Mouse (Mus musculus): Measurements from ENCODE around the gene Tgif2.
"Not testable (repeated sequence)": the region's sequence is repeated elsewhere in the genome, so short reads cannot be mapped to it uniquely, and the experiment has no call there.

Tgif2 gene

GRCm38 (mm10) chr2:156843331-156843730 is 3.5 kb downstream of the Tgif2 start:
- DNase-seq (ENCODE audit: low spot score): no peak

- peak; percentile 44 for DNase-seq (ENCODE audit: low spot score)
These were observed 4.9 kb downstream of the Tgif2 start for GRCm38 (mm10) chr2:156844715-156845114.

GRCm38 (mm10) chr2:156847653-156848052 is 7.8 kb downstream of the Tgif2 start:
- no peak for DNase-seq (ENCODE audit: low spot score)

GRCm38 (mm10) chr2:156848526-156849182 is 8.8 kb downstream of the Tgif2 start:
- no peak for DNase-seq (ENCODE audit: low spot score)

- no peak for DNase-seq (ENCODE audit: low spot score)
These were observed 10.7 kb downstream of the Tgif2 start for GRCm38 (mm10) chr2:156850505-156850904.

- not testable (repeated sequence) for DNase-seq (ENCODE audit: low spot score)
These were observed 13.8 kb downstream of the Tgif2 start for GRCm38 (mm10) chr2:156853584-156853983.

- DNase-seq (ENCODE audit: low spot score): peak; percentile 32
These were observed 14.4 kb downstream of the Tgif2 start for GRCm38 (mm10) chr2:156853999-156854771.

- no peak for DNase-seq (ENCODE audit: low spot score)
These were observed 16.5 kb downstream of the Tgif2 start for GRCm38 (mm10) chr2:156856311-156856710.

GRCm38 (mm10) chr2:156857385-156857791 is 17.6 kb downstream of the Tgif2 start:
- no peak for DNase-seq (ENCODE audit: low spot score)

- no peak for DNase-seq (ENCODE audit: low spot score)
These were observed 18.0 kb downstream of the Tgif2 start, which contains the start of gene 4930518I15Rik for GRCm38 (mm10) chr2:156857835-156858234. 4930518I15Rik (minus strand) TSS chr2:156857946.

- DNase-seq (ENCODE audit: low spot score): no peak
These were observed 18.9 kb downstream of the Tgif2 start for GRCm38 (mm10) chr2:156858671-156859070.

GRCm38 (mm10) chr2:156862041-156862717 is 22.4 kb downstream of the Tgif2 start:
- no peak for DNase-seq (ENCODE audit: low spot score)

- DNase-seq (ENCODE audit: low spot score): peak; percentile 98
These were observed 23.1 kb downstream of the Tgif2 start, which contains the start of gene Rab5if for GRCm38 (mm10) chr2:156862772-156863486. Rab5if (plus strand) TSS chr2:156863128.

GRCm38 (mm10) chr2:156863487-156864160 is 23.8 kb downstream of the Tgif2 start:
- peak; percentile 65 for DNase-seq (ENCODE audit: low spot score)

GRCm38 (mm10) chr2:156864481-156864880 is 24.7 kb downstream of the Tgif2 start:
- DNase-seq (ENCODE audit: low spot score): no peak

GRCm38 (mm10) chr2:156868994-156869393 is 29.2 kb downstream of the Tgif2 start:
- DNase-seq (ENCODE audit: low spot score): no peak

- no peak for DNase-seq (ENCODE audit: low spot score)
These were observed 29.7 kb downstream of the Tgif2 start for GRCm38 (mm10) chr2:156869554-156869953.

GRCm38 (mm10) chr2:156870519-156870918 is 30.7 kb downstream of the Tgif2 start:
- DNase-seq (ENCODE audit: low spot score): peak; percentile 38

GRCm38 (mm10) chr2:156873629-156874028 is 33.8 kb downstream of the Tgif2 start:
- DNase-seq (ENCODE audit: low spot score): peak; percentile 34

- no peak for DNase-seq (ENCODE audit: low spot score)
These were observed 34.4 kb downstream of the Tgif2 start for GRCm38 (mm10) chr2:156874047-156874759.
